Mouse (Mus musculus) liver, embryonic 14.5 days (tissue): ENCODE data around the gene Clic4. TPM values are rescaled to one million over a fixed set of nuclear protein-coding genes. Genes with fewer than 3 reads are reported as not detected.

ENCODE experiments used
- ATAC-seq: fragments of 200-750 bp; cut with Nextera tagmentation; 2 replicates; pipeline ENCODE4 v1.8.0; 2017; ENCODE audit warnings: moderate number of reproducible peaks, mild to moderate bottlenecking, moderate library complexity; ENCODE audit not compliant: insufficient read depth
- DNase-seq, 3 experiments: peaks; one replicate each; pipeline ENCODE4 v3.0.0-alpha.2; 2012 to 2013; ENCODE audit warnings: low read depth in 3 of 3, low spot score in 3 of 3
- H3K27ac ChIP-seq: fragments of 300-500 bp; sonication (generic); 2 replicates; pipeline ENCODE4 v1.5.1; 2014; ENCODE audit warnings: moderate library complexity, mild to moderate bottlenecking, control low read depth, inconsistent platforms
- H3K27me3 ChIP-seq: fragments of 300-500 bp; sonication (generic); 2 replicates; pipeline ENCODE4 v1.6.1; 2014; ENCODE audit warnings: mild to moderate bottlenecking, low read length, moderate library complexity; ENCODE audit not compliant: control insufficient read depth, insufficient read depth
- H3K36me3 ChIP-seq: fragments of 300-500 bp; sonication (generic); replicated peaks from 2 replicates; pipeline ENCODE4 v1.6.1; 2014; ENCODE audit warnings: low read depth; ENCODE audit not compliant: control insufficient read depth, insufficient read depth
- H3K4me1 ChIP-seq, 2 experiments: fragments of 200-500 bp in 1 of 2; fragments of 300-500 bp in 1 of 2; sonication (generic) in 1 of 2; replicated peaks; 2 replicates each; pipeline ENCODE4 v1.6.1; 2012 to 2014; ENCODE audit warnings: antibody characterized with exemption in 1 of 2, inconsistent platforms in 1 of 2, low read length in 1 of 2; ENCODE audit not compliant: control insufficient read depth in 2 of 2, insufficient read depth in 2 of 2
- H3K4me2 ChIP-seq: fragments of 300-500 bp; sonication (generic); 2 replicates; pipeline ENCODE4 v1.6.1; 2014; ENCODE audit warnings: low read depth, mild to moderate bottlenecking, control low read depth, moderate library complexity
- H3K4me3 ChIP-seq, 2 experiments: fragments of 200-500 bp in 1 of 2; fragments of 300-500 bp in 1 of 2; sonication (generic) in 1 of 2; 2 replicates each; pipeline ENCODE4 v1.5.1; 2012 to 2014; ENCODE audit warnings: low read depth in 2 of 2, low read length in 2 of 2, mild to moderate bottlenecking in 2 of 2, control low read depth in 1 of 2, inconsistent platforms in 1 of 2, moderate library complexity in 1 of 2; ENCODE audit not compliant: insufficient read depth in 1 of 2
- H3K9ac ChIP-seq: fragments of 300-500 bp; sonication (generic); replicated peaks from 2 replicates; pipeline ENCODE4 v1.6.1; 2014; ENCODE audit warnings: mild to moderate bottlenecking, control low read depth, moderate library complexity
- H3K9me3 ChIP-seq: fragments of 300-500 bp; sonication (generic); 2 replicates; pipeline ENCODE4 v1.6.1; 2016; ENCODE audit warnings: low read length, mixed read lengths; ENCODE audit not compliant: control insufficient read depth
- CTCF ChIP-seq: IDR thresholded peaks from 2 replicates; pipeline ENCODE4 v1.5.1; 2016; ENCODE audit warnings: antibody characterized with exemption, low read depth, control low read depth
- EP300 ChIP-seq: IDR thresholded peaks from 2 replicates; pipeline ENCODE4 v1.6.1; 2016; ENCODE audit warnings: antibody characterized with exemption, low read depth
- whole genome bisulfite sequencing: fragments of 180-500 bp; shearing (Covaris S2); extraction: QIAGEN DNeasy Blood & Tissue Kit; methylation state at CpG from one replicate; pipeline ENCODE4 v1.1.7; 2014; ENCODE audit not compliant: insufficient replicate concordance; 5-methylcytosine and 5-hydroxymethylcytosine counted together
- polyA plus RNA-seq, 2 experiments: library from polyadenylated mRNA; depleted of rRNA in 1 of 2; stranded (reverse) in 1 of 2; unstranded in 1 of 2; fragments of >200 nt; fragmentation: Nextera tagmentation in 1 of 2; extraction: Ambion mirVana in 1 of 2; gene quantifications; 2 replicates each; pipeline versions ENCODE4 v1.2.1 to v1.2.3; 2012 to 2014

Gene Clic4
- polyA plus RNA-seq, 2 experiments: 40.8 to 65.8 TPM

GRCm38 (mm10) chr4:135205254-135205653, 67.4 kb downstream of the Clic4 start:
- no peak overlapping the region for H3K9ac ChIP-seq
- 57% methylated on average over 5 of the region's 5 CpGs for WGBS
- H3K36me3 ChIP-seq: no peaks in the 10 kb centered on the region
- peaks cover 3% of the 10 kb centered on the region for H3K27me3 ChIP-seq
- TF ChIP-seq EP300: no peak
- H3K9me3 ChIP-seq: no peaks in the 10 kb centered on the region
- no peak overlapping the region for H3K4me2 ChIP-seq
- ATAC-seq: no peak
- no peak for DNase-seq
- peaks cover 0 to 5% of the 10 kb centered on the region in 2 experiments; a peak in 3 of 4 replicates for H3K4me1 ChIP-seq
- H3K4me3 ChIP-seq: no peak overlapping the region
- no peak overlapping the region for H3K27ac ChIP-seq

DNA sequence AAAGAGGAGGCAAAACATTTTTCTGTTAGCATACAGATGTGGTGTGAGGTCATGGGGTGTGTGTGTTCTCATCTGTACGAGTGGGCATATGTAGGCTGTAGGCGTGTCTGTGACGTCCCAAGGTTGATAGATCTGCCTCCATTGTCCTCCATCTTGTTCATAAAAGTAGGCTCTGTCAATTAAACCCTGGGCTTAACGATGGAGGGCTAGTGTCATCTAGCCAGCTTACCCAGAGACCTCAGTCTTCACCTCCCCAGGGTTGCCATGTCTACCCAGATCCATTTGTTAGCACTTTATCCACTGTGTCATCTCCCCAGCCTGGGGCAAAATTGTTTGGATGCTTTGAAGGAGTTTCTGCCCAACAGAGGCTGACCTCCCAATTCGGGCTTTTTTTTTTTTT, 67.9 kb downstream of the Clic4 start:
- 36% methylated on average over 5 of the region's 5 CpGs for WGBS
- H3K27me3 ChIP-seq: peaks cover 3% of the 10 kb centered on the region
- no peaks in the 10 kb centered on the region for H3K36me3 ChIP-seq
- H3K4me2 ChIP-seq: no peak overlapping the region
- H3K4me3 ChIP-seq: no peak overlapping the region
- TF ChIP-seq CTCF (no peak), EP300 (no peak)
- DNase-seq: no peak
- H3K9ac ChIP-seq: no peak overlapping the region
- no peak for ATAC-seq
- no peak overlapping the region for H3K27ac ChIP-seq
- peaks cover 0 to 5% of the 10 kb centered on the region in 2 experiments; a peak in 3 of 4 replicates for H3K4me1 ChIP-seq
- H3K9me3 ChIP-seq: no peaks in the 10 kb centered on the region

- no peak overlapping the region for H3K27ac ChIP-seq
- ATAC-seq (no peak), DNase-seq (no peak)
- H3K27me3 ChIP-seq: peaks cover 3% of the 10 kb centered on the region
- no peaks in the 10 kb centered on the region for H3K36me3 ChIP-seq
- TF ChIP-seq EP300 (no peak), CTCF (no peak)
- H3K4me2 ChIP-seq: peak overlapping the region; percentile 68
- H3K4me1 ChIP-seq: peaks cover 0 to 5% of the 10 kb centered on the region in 2 experiments; a peak in 3 of 4 replicates
- H3K9me3 ChIP-seq: no peaks in the 10 kb centered on the region
- peak overlapping the region in 1 of 2 experiments; percentile 42; a peak in 1 of 4 replicates for H3K4me3 ChIP-seq
- 18% methylated on average over 17 of the region's 17 CpGs for WGBS
- no peak overlapping the region for H3K9ac ChIP-seq
Measured at GRCm38 (mm10) chr4:135203806-135204560, 68.6 kb downstream of the Clic4 start.

- Histone ChIP-seq H3K9me3 (no peaks in the 10 kb centered on the region), H3K9ac (peak overlapping the region; percentile 40), H3K4me2 (peak overlapping the region; percentile 68), H3K36me3 (no peaks in the 10 kb centered on the region), H3K4me1 (peaks cover 0 to 5% of the 10 kb centered on the region in 2 experiments; a peak in 3 of 4 replicates), H3K27ac (no peak overlapping the region), H3K4me3 (peak overlapping the region; percentile 41 to 42; a peak in 3 of 4 replicates), H3K27me3 (peaks cover 3% of the 10 kb centered on the region)
- 1% methylated on average over 14 of the region's 14 CpGs for WGBS
- DNase-seq: peak in 1 of 3 experiments; percentile 55
- TF ChIP-seq CTCF (no peak), EP300 (no peak)
- ATAC-seq: 0 out of 2 replicates have a peak, but pooled peaks have one; percentile 29
Measured at GRCm38 (mm10) chr4:135203279-135203678, 69.3 kb downstream of the Clic4 start.

DNA sequence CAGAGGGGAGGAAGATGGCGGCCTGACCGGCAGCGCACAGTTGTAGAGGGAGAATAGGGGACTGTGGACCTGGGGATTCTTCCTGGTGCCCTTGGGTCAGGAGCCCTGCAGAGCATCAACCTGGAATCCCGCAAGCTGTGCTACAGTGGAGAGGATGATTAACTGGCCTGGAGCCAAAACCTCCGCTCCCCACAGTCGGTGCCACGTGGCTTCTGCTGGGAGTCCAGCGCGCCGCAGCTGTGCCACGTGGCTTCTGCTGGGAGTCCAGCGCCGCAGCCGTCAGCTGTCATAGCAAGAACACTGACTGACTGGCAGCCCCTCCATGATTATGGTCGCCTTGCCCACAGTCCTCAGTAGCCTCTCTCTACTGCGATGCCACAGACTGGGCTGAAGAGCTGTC, 70.8 kb downstream of the Clic4 start:
- TF ChIP-seq CTCF (no peak), EP300 (no peak)
- 83% methylated on average over 16 of the region's 16 CpGs for WGBS
- DNase-seq (no peak), ATAC-seq (no peak)
- Histone ChIP-seq H3K27ac (no peak overlapping the region), H3K36me3 (no peaks in the 10 kb centered on the region), H3K27me3 (peaks cover 3% of the 10 kb centered on the region), H3K4me3 (no peak overlapping the region), H3K4me2 (no peak overlapping the region), H3K9me3 (no peaks in the 10 kb centered on the region), H3K4me1 (peaks cover 0 to 5% of the 10 kb centered on the region in 2 experiments; a peak in 3 of 4 replicates), H3K9ac (no peak overlapping the region)
